Mouse (Mus musculus) heart, adult 2 months (tissue): ENCODE data around the gene Tada1.

Experiments
- CTCF ChIP-seq: fragments of 200-600 bp; IDR thresholded peaks from 2 replicates; pipeline ENCODE4 v1.8.1; 2022; ENCODE audit warnings: antibody characterized with exemption, mild to moderate bottlenecking, moderate library complexity
- EP300 ChIP-seq: fragments of 200-500 bp; IDR thresholded peaks from 2 replicates; pipeline ENCODE4 v1.6.1; 2011; ENCODE audit warnings: low read depth, low read length, control low read depth; ENCODE audit not compliant: insufficient read depth

DNA sequence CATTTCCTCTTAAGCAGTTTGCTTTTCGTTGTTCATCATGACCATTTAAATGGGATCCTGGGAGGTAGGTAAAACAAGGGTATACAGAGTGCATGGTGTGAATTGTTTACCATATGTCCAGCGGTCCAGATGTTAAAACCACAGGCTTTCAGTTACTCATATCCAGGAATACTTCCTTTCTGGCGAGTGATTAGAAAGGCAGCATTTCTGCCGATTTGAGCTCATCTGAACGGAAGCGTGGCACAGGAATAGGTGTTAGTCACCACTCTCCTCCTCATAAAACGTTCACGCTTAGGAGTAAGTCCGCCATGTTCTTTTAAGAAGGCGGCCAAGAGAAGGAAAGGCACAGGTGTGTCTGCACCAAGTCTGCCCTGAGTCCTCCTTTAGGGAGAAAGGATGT lies 2.4 kb downstream of the Tada1 start:
- TF ChIP-seq CTCF (no peak), EP300 (no peak)
